Mouse (Mus musculus): ENCODE measurements around the gene Arntl2. TPM values are rescaled to one million over a fixed set of nuclear protein-coding genes. Genes with fewer than 3 reads are reported as not detected.

Arntl2 gene
- polyA plus RNA-seq, 1 experiment from 2014 or later, result 10.2 TPM

GRCm38 (mm10) chr6:146795166-146795923, 510 bp upstream of the Arntl2 start:
- 17% methylated on average over 22 of the region's 22 CpGs for WGBS

GRCm38 (mm10) chr6:146797446-146797845, 1.6 kb downstream of the Arntl2 start:
- Histone ChIP-seq H3K27me3 (peaks cover 6% of the 10 kb centered on the region; the same call in 1 of the 2 replicates), H3K27ac (no peak overlapping the region), H3K9me3 (no peaks in the 10 kb centered on the region), H3K4me1 (peaks cover 8% of the 10 kb centered on the region; the same call in 1 of the 2 replicates), H3K9ac (no peak overlapping the region), H3K4me3 (no peak overlapping the region), H3K4me2 (replicated peaks) (no peak overlapping the region), H3K36me3 (no peaks in the 10 kb centered on the region)
- WGBS, result 55% methylated on average over 5 of the region's 5 CpGs
- no peak for ATAC-seq (ENCODE audit: low FRiP score, low read depth)

More at GRCm38 (mm10) chr6:146795166-146795923, 510 bp upstream of the Arntl2 start:
- Histone ChIP-seq H3K36me3 (no peaks in the 10 kb centered on the region), H3K27ac (no peak overlapping the region), H3K4me2 (replicated peaks) (peak overlapping the region; percentile 85), H3K4me1 (peaks cover 8% of the 10 kb centered on the region; the same call in 1 of the 2 replicates), H3K27me3 (peaks cover 6% of the 10 kb centered on the region; the same call in 1 of the 2 replicates), H3K9ac (peak overlapping the region; percentile 72), H3K9me3 (no peaks in the 10 kb centered on the region), H3K4me3 (peak overlapping the region; percentile 54)
- ATAC-seq (ENCODE audit: low FRiP score, low read depth), result no peak; the same call in none of the 2 replicates

GRCm38 (mm10) chr6:146809991-146810390, 14.1 kb downstream of the Arntl2 start:
- Histone ChIP-seq H3K27ac (no peak overlapping the region), H3K9ac (no peak overlapping the region), H3K36me3 (peaks cover 36% of the 10 kb centered on the region), H3K27me3 (no peaks in the 10 kb centered on the region), H3K4me3 (no peak overlapping the region), H3K4me2 (replicated peaks) (no peak overlapping the region), H3K9me3 (no peaks in the 10 kb centered on the region), H3K4me1 (no peaks in the 10 kb centered on the region)
- WGBS, result 92% methylated on average over 6 of the region's 6 CpGs
- no peak for ATAC-seq (ENCODE audit: low FRiP score, low read depth)

GRCm38 (mm10) chr6:146813007-146813406, 17.2 kb downstream of the Arntl2 start:
- no peak overlapping the region for H3K4me3 ChIP-seq
- no peak overlapping the region for H3K27ac ChIP-seq
- H3K9me3 ChIP-seq, result no peaks in the 10 kb centered on the region
- 85% methylated on average over 5 of the region's 5 CpGs for WGBS
- H3K36me3 ChIP-seq, result peaks cover 32% of the 10 kb centered on the region
- H3K4me1 ChIP-seq, result no peaks in the 10 kb centered on the region
- no peak overlapping the region for H3K4me2 ChIP-seq (replicated peaks)
- H3K9ac ChIP-seq, result no peak overlapping the region
- ATAC-seq (ENCODE audit: low FRiP score, low read depth), result no peak
- H3K27me3 ChIP-seq, result no peaks in the 10 kb centered on the region

- Histone ChIP-seq H3K4me3 (no peak overlapping the region), H3K9ac (no peak overlapping the region), H3K27ac (no peak overlapping the region), H3K4me1 (no peaks in the 10 kb centered on the region), H3K9me3 (no peaks in the 10 kb centered on the region), H3K27me3 (no peaks in the 10 kb centered on the region), H3K4me2 (replicated peaks) (no peak overlapping the region), H3K36me3 (peaks cover 7% of the 10 kb centered on the region; the same call in 1 of the 2 replicates)
- ATAC-seq (ENCODE audit: low FRiP score, low read depth), result no peak
- 89% methylated on average over 29 of the region's 29 CpGs for WGBS
These were observed 24.5 kb downstream of the Arntl2 start for GRCm38 (mm10) chr6:146820177-146820965.

- no peak for ATAC-seq (ENCODE audit: low FRiP score, low read depth)
- no peaks in the 10 kb centered on the region for H3K36me3 ChIP-seq
- no peaks in the 10 kb centered on the region for H3K4me1 ChIP-seq
- H3K9me3 ChIP-seq, result no peaks in the 10 kb centered on the region
- 89% methylated on average over 13 of the region's 13 CpGs for WGBS
- no peaks in the 10 kb centered on the region for H3K27me3 ChIP-seq
- no peak overlapping the region for H3K4me3 ChIP-seq
- H3K4me2 ChIP-seq (replicated peaks), result no peak overlapping the region
- H3K27ac ChIP-seq, result no peak overlapping the region
- no peak overlapping the region for H3K9ac ChIP-seq
These were observed 26.1 kb downstream of the Arntl2 start for GRCm38 (mm10) chr6:146821958-146822357.

GRCm38 (mm10) chr6:146824727-146825486, 29.1 kb downstream of the Arntl2 start:
- Histone ChIP-seq H3K4me1 (no peaks in the 10 kb centered on the region), H3K9me3 (no peaks in the 10 kb centered on the region), H3K27me3 (no peaks in the 10 kb centered on the region), H3K27ac (no peak overlapping the region), H3K36me3 (peaks cover 7% of the 10 kb centered on the region; the same call in 1 of the 2 replicates), H3K4me3 (no peak overlapping the region), H3K4me2 (replicated peaks) (no peak overlapping the region), H3K9ac (no peak overlapping the region)
- 0 out of 2 replicates have a peak, but pooled peaks have one; percentile 28 for ATAC-seq (ENCODE audit: low FRiP score, low read depth)
- WGBS, result 39% methylated on average over 16 of the region's 16 CpGs

- Histone ChIP-seq H3K27me3 (no peaks in the 10 kb centered on the region), H3K27ac (no peak overlapping the region), H3K4me3 (no peak overlapping the region), H3K4me1 (no peaks in the 10 kb centered on the region), H3K9ac (no peak overlapping the region), H3K36me3 (peaks cover 8% of the 10 kb centered on the region; the same call in 1 of the 2 replicates), H3K9me3 (no peaks in the 10 kb centered on the region), H3K4me2 (replicated peaks) (no peak overlapping the region)
- 70% methylated on average over 1 of the region's 1 CpGs for WGBS
- ATAC-seq (ENCODE audit: low FRiP score, low read depth), result no peak
These were observed 29.6 kb downstream of the Arntl2 start for GRCm38 (mm10) chr6:146825487-146825773.

- ATAC-seq (ENCODE audit: low FRiP score, low read depth), result no peak
- peaks cover 16% of the 10 kb centered on the region for H3K36me3 ChIP-seq
- no peak overlapping the region for H3K4me3 ChIP-seq
- H3K4me2 ChIP-seq (replicated peaks), result no peak overlapping the region
- no peaks in the 10 kb centered on the region for H3K9me3 ChIP-seq
- H3K9ac ChIP-seq, result no peak overlapping the region
- 90% methylated on average over 12 of the region's 12 CpGs for WGBS
- H3K4me1 ChIP-seq, result peaks cover 4% of the 10 kb centered on the region; the same call in 1 of the 2 replicates
- H3K27me3 ChIP-seq, result no peaks in the 10 kb centered on the region
- H3K27ac ChIP-seq, result no peak overlapping the region
These were observed 35.5 kb downstream of the Arntl2 start for GRCm38 (mm10) chr6:146831320-146831719.

GRCm38 (mm10) chr6:146833485-146834314, 37.8 kb downstream of the Arntl2 start:
- Histone ChIP-seq H3K9me3 (no peaks in the 10 kb centered on the region), H3K4me2 (replicated peaks) (no peak overlapping the region), H3K27me3 (no peaks in the 10 kb centered on the region), H3K4me1 (peaks cover 4% of the 10 kb centered on the region; the same call in 1 of the 2 replicates), H3K4me3 (no peak overlapping the region), H3K9ac (no peak overlapping the region), H3K27ac (no peak overlapping the region), H3K36me3 (peaks cover 12% of the 10 kb centered on the region)
- WGBS, result 71% methylated on average over 6 of the region's 6 CpGs
- ATAC-seq (ENCODE audit: low FRiP score, low read depth), result no peak

- WGBS, result 76% methylated on average over 3 of the region's 3 CpGs
- H3K27me3 ChIP-seq, result no peaks in the 10 kb centered on the region
- peaks cover 4% of the 10 kb centered on the region; the same call in 1 of the 2 replicates for H3K4me1 ChIP-seq
- no peak overlapping the region for H3K4me3 ChIP-seq
- H3K27ac ChIP-seq, result no peak overlapping the region
- no peak overlapping the region for H3K4me2 ChIP-seq (replicated peaks)
- ATAC-seq (ENCODE audit: low FRiP score, low read depth), result no peak
- no peaks in the 10 kb centered on the region for H3K9me3 ChIP-seq
- peaks cover 12% of the 10 kb centered on the region for H3K36me3 ChIP-seq
- H3K9ac ChIP-seq, result no peak overlapping the region
These were observed 38.5 kb downstream of the Arntl2 start for GRCm38 (mm10) chr6:146834342-146834741.

Measured in limb, embryonic 13.5 days (tissue).